Mouse (Mus musculus): ENCODE measurements around the gene C1qtnf5.
"Not testable (repeated sequence)": the region's sequence is repeated elsewhere in the genome, so short reads cannot be mapped to it uniquely, and the experiment has no call there.

Gene C1qtnf5

DNA sequence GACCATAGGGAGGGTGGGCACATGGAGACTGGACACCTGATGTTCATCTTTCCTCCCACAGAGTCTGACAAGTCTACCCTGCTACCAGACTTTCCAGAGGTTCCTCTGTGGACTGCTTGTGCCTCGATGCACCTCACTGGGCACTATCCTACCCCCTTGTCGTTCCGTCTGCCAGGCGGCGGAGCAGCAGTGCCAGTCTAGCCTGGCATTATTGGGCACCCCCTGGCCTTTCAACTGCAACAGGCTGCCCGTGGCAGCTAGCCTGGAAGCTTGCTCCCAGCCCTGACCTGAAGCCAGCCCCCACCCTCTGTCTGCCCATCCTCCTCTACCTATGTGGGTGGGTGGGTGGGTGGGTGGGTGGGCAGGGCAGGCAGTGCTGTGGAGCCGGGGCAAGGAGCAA is 863 bp upstream of the C1qtnf5 start:
- DNase-seq (ENCODE audit: low spot score in 2 of 2): no peak

DNA sequence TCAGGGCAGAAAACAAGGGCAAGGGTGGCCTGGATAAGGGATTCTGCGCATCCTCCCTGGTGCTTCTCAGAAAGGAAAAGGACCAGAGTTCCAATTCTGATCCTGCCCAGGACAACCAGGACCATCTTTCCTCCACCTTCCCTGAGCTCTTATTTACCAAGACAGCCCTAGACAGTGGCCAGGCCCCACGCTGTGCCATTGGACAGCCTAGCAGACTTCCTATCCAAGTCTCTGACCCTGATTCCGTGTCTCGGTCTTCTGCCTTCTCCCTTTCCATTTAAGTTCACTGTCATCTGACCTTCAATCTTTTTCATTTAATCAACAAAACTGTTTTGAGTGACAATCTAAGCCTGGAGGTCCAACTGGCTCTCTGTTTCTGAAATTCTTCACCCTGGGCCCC is 449 bp upstream of the C1qtnf5 start:
- no peak for DNase-seq (ENCODE audit: low spot score in 2 of 2)

DNA sequence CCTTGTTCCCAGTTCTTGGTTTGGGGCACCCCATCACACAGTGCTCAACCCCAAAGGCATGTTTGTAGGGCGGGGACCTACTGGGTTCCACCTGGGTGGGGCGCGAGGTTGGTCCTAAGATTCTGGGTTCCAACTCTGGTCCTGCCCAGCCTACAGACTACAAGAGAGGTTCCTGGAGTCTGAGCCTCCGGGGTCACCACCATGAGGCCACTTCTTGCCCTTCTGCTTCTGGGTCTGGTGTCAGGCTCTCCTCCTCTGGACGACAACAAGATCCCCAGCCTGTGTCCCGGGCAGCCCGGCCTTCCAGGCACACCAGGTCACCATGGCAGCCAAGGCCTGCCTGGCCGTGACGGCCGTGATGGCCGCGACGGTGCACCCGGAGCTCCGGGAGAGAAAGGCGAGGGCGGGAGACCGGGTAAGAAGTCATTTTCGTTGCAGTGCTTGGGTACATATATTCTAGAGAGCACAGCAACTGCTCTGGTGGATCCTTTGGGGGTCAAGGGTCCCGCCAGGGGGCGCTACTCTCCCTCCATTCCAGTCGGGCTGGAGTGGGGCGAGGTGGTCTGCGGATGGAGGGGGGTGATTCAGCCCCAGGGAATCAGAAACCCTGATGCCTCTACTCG is 623 bp downstream of the C1qtnf5 start:
- DNase-seq (ENCODE audit: low spot score in 2 of 2): no peak

DNA sequence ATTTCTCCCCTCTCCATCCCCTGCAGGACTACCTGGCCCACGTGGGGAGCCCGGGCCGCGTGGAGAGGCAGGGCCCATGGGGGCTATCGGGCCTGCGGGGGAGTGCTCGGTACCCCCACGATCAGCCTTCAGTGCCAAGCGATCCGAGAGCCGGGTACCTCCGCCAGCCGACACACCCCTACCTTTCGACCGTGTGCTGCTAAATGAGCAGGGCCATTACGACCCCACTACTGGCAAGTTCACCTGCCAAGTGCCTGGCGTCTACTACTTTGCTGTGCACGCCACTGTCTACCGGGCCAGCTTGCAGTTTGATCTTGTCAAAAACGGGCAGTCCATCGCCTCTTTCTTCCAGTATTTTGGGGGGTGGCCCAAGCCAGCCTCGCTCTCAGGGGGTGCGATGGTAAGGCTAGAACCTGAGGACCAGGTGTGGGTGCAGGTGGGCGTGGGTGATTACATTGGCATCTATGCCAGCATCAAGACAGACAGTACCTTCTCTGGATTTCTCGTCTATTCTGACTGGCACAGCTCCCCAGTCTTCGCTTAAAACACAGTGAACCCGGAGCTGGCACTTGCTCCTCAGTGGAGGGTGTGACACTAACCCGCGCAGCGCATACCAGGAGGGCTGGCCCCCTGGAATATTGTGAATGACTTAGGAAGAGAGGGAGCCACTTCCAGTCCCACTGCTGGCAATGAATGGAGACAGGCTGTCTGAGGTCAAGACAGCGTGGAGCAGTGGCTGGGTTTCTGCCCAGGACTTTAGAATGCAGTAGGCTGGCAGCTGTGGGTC is 1.4 kb downstream of the C1qtnf5 start:
- no peak for DNase-seq (ENCODE audit: low spot score in 2 of 2)

DNA sequence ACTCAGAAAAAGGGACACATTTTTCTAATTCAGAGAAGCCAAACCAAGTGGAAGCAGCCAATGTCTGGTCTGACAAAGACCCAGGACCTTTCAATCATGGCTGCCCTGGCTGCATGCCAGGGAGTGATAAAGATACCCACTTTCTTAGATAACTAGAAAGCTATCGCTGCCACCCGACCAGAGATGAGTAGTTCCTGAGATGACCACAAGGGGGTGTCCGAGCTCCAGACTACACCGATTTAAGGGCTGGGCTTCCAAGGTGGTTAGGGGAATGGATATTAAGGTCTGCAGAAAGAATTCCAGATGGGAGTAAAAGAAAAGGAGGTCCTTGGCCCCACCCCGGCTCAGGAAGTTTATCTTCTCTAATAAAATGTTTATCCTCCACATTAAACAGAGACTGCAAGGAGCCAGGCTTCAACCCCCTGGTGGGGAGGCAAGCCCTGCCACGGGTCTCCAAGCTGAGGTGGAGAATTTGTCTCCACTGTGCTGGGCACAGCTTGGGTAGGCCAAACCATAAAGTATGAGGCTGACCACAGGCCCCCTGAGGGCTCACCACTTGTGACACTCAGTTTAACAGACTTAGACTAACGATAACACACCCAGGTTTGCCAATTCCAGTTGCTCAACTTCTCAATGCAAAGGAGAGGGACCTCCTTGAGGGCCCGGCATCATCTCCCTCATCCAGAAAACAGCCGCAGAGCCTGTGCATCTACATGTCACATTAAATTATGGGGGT is 2.5 kb downstream of the C1qtnf5 start:
- DNase-seq (ENCODE audit: low spot score in 2 of 2): peak in 1 of 2 experiments; percentile 85

DNA sequence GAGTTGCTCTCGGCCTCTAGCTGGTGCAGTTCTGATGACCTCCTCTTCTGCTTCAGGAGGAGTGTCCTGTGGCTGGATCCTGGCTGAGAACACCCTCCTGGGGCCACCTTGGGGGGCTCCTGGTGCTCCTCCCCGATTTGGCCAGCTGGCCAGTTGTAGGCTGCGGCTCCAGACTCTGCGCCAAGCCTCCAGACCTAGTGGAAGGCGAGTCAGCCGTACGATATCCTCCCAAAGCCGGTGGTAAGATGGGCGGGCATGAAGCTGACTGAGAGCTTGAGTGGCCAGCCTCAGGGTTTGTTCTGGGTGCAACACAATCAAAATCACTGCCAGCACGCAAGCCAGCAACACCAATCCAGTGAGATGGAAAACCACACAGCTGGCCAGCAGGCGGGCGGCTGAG is 4.9 kb downstream of the C1qtnf5 start:
- not testable (repeated sequence) for DNase-seq (ENCODE audit: low spot score in 2 of 2)

DNA sequence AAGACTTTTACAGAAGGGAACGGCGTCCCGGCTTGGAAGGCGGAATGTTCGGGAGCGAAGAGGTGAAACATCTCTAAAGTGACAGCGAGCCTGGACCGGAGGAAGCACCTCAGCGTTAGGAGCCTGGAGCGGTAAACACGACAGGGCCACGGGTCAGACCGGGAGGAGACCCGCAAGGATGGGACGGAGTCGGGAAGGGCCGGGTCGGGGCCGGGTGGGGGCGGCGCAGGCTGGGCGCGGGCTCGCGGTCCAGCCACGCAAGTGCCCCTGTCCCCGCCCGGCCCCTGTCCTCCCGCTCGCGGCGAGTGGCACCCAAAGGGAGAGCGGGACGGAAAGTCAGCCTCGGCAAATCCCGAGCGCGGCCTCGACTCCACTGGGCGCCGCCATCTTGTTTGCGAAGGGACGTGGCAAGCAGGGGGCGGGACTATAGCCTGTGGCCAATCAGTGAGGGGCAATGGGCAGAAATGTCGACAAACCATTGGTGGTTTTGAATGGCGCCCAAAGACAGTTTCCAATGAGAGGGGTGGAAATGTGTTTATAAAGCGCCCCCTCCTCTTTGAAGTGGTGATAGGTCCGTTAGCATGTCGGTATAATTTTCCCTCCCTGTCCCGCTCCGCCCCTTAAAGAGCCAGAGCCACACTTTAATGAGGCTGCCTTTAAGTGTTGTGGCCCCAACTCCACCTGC is 6.2 kb downstream of the C1qtnf5 start, which contains the start of the genes Gm49380 and Rnf26:
Gene Gm49380 (minus strand): TSS at position 396 of the 685 bp plus-strand sequence.
Gene Rnf26 (minus strand): TSS at position 413 of the 685 bp plus-strand sequence.
- DNase-seq (ENCODE audit: low spot score in 2 of 2): peak; percentile 94 to 96

DNA sequence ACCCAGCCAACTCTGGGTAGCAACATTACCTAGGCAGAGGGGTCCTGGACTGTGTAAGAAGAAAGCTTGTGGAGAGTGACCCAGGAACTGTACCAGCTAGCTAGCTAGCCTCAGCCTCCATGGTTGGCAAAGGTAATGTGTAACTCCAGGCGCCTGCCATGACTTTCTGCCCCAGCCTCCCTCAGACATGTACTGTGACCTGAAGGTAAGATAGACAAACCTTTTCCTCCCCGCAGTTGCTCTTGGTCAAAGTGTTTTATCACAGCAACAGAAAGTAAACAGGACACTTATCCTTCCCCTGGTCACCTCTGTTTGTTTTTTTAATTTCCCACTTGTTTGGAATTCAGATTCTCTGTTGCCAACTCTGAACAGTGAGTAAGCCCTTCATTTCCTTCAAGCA is 7.4 kb downstream of the C1qtnf5 start:
- DNase-seq (ENCODE audit: low spot score in 2 of 2): no peak

DNA sequence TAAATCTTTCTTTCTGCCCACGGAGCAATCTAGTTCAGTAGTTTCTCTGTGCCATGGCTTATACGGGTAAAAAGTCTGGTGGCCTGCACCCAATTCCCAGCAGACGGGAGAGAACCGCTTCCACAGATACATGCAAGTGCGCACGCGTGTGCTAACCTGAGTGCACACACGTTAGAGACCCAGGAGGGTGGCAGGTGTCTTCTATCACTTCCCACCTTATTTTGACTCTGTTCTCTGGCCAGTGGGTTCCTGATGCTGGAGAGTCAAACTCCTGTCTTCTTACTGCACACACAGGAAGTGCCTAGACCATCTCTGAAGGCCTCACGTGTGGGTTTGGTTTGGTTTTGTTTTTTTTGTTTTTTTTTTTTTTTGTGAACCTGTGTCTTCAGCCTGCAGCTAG is 8.6 kb downstream of the C1qtnf5 start:
- no peak for DNase-seq (ENCODE audit: low spot score in 2 of 2)

DNA sequence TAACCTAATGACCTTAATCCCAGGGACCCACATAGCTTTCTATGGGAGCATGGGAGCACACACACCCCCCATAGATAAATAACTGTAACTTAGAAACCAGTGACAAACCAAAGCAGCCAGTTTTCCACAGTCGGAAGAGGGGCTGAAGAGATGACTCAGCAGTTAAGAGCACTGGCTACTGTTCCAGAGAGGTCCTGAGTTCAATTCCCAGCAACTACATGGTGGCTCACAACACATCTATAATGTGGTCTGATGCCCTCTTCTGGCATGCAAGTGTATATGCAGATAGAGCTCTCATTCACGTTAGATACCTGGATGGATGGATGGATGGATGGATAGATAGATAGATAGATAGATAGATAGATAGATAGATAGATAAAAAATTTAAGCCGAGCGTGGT is 9.1 kb downstream of the C1qtnf5 start:
- no peak for DNase-seq (ENCODE audit: low spot score in 2 of 2)

DNA sequence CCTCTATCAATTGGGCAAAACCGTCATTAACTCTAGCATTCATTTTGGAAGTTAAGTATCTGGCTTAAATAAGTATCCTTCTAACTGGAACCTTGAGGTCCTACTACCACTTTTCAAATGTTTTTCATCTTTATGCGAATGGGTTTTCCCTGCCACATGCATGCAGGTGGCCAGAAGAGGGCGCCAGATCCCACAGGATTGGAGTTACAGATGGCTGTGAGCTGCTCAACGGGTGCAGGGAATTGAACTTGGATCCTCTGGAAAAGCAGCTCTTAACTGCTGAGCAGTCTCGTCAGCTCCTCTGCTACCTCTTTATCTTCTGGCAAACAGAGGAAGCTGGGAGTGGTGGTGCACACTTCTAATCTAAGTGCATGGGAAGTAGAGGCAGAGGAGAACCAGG is 12.0 kb downstream of the C1qtnf5 start:
- DNase-seq (ENCODE audit: low spot score in 2 of 2): no peak

DNA sequence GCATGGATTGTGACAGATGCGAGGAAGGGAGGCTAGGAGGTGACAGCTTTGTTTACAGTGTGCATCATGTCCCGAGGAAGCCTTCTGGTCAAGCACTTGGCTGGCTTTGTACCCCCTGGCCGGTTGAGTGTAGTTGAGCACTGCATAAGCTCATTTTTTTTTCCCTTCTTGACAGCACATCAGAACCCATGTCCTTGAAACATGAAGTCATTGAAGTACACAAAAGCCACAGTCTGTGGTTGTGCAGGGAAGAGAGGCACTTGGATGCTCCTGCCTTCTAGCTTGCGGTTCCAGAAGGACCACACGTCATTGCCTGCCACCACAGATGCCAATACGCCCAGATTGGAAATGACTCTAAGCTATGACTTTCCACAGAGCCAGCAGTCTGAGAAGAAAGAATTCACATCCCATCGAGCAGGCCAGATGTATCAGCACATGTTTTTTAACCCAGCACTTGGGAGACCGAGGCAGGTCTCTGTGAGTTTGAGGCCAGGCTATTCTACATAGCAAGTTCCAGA is 13.0 kb downstream of the C1qtnf5 start:
- DNase-seq (ENCODE audit: low spot score in 2 of 2): no peak

DNA sequence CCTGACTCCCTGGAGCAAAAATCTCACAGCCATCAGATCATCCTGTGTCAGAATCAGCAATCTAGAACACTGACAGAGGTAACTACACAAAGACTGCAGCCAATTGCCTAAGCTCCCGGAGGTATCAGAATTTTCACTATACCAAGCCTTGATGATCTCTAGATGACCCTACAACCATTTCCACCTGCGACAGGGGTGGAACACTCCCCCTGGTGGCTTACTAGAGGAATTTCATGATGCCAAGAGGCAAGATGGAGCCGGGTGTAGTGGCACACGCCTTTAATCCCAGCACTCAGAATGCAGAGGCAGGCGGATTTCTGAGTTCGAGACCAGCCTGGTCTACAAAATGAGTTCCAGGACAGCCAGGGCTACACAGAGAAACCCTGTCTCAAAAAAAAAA is 17.3 kb downstream of the C1qtnf5 start:
- no peak for DNase-seq (ENCODE audit: low spot score in 2 of 2)

DNA sequence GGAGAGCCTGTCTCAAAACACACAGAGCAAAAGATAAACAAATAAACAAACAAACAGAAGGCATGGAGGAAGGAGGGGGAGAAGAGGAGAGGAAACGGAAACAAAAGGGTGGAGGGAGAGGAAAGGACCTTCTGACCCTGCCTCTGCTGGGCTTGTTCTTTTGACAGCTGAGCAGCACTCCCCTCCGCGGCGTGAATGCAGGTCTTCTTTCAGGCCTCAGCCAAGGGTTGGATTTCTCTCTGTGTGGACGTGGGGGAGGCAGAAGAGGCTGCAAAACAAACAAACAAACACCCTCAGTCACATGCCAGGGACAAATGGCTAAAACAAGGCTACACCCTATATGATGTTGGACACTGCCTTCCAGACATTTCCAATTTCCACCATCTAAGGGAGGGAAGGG is 18.0 kb downstream of the C1qtnf5 start:
- no peak for DNase-seq (ENCODE audit: low spot score in 2 of 2)

DNA sequence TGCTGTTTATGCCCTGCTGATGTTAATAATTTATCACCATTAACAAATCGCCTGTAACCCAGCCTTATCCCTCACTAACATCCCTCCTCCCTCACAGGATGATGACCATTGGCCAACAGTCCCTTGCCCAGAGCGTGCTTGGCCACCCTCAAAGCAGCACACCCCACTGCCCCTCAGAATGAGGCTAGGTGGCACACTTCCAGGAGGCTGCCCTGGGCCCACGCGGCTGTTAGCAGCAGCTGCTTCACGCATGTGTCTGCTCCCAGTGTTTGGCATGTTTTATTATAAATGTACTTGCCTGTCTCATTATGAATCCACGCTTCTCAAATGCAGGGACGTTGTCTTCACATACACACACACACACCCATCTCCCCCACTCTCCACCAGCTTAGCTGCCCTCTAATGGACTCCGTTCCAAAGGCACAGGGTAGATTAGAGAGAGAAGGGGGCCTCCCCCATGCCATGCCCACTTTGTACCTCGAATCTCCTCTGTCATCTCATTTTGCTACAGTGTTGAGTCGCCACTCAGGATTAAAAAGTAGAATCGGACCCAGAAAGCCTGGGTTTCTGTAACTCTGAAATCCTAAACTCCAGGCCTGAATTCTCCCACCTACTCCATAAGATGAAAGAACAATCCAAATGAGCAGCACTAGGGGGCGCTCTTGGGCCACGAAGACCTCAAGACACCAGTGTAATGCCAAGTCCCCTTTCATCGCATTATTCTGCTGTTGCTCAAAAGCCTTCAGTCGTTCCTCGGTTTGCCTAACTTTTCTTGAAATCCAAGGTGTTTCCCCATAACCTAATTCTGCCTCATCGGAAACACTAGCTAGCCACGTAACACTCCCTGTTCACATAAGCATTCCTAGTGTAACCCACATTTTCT is 18.7 kb downstream of the C1qtnf5 start:
- peak; percentile 68 to 86 for DNase-seq (ENCODE audit: low spot score in 2 of 2)

DNA sequence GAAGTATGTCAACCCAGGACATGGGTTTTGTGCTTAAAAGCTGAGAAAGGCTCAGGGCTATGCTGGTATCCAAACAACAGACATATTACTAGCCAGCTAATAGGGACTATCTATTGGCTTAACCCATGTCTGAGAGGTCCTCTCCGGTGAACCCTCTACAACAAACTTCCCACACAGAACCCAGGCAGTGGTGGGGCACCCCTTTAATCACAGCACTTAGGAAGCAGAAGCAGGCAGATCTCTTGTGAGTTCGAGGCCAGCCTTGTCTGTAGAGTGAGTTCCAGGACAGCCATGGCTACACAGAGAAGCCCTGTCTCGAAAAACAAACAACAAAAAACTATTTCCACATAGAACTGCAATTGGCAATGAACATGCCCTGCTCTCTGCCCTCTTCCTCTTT is 19.7 kb downstream of the C1qtnf5 start:
- no peak for DNase-seq (ENCODE audit: low spot score in 2 of 2)

DNA sequence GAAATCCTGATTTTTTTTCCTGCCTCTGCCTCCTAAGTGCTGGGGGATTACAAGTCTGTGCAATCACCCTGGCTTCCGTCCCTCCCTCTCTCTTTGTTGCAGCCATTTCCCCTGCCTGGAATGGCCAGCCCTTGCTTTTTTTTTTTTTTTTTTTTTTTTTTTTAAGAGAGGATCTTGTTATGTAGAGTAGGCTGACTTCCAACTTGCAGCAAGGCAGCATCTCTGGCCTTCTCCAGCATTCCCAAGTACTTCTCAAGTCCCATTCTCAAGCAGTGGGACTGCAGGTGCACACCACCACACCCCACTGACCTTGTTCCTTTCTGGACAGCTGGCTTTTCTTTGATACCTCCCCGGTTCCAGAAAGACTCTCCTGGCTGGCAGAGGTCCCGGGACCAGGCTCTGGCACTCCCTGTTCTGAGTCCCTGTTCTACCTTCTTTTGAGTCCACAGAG is 20.3 kb downstream of the C1qtnf5 start:
- DNase-seq (ENCODE audit: low spot score in 2 of 2): no peak

DNA sequence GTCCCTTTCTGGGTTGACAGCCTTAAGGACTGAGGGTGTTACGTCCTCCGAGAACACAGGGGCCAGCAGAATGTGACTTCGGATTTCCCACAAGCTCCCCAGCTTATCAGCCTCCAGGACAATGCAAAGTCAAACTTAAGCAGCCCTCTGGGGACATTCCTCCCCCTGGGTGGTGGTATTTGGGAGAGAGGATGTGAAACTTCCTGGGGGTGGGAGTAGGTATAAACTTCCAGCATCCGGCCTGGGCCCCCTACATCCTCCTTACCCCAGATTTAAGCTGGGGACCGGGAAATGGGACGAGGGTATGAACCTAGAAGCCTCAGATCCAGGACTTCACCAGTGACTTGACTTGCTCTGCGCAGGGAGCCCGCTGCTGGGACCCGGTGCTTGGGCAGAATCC is 22.6 kb downstream of the C1qtnf5 start:
- DNase-seq (ENCODE audit: low spot score in 2 of 2): no peak

DNA sequence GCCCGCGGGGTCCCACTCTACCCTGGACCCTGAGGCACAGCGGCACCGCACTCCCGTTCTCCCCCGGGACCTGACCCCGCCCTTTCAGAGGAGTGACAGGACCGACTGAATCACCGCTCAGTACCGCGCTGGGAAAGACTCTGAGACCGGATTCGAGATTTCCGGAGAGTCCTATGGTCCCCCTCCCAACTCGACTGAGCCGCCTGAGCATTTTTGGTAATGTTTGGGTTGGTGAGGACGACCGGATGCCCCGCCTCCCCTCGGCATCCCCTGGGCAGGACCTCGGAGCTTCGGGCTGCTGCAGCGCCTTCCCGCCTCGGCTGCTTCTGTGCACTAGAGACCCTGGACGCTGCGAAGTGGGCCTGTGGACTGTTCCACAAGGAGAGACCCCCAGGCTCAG is 23.0 kb downstream of the C1qtnf5 start:
- peak in 1 of 2 experiments; percentile 70 for DNase-seq (ENCODE audit: low spot score in 2 of 2)

DNA sequence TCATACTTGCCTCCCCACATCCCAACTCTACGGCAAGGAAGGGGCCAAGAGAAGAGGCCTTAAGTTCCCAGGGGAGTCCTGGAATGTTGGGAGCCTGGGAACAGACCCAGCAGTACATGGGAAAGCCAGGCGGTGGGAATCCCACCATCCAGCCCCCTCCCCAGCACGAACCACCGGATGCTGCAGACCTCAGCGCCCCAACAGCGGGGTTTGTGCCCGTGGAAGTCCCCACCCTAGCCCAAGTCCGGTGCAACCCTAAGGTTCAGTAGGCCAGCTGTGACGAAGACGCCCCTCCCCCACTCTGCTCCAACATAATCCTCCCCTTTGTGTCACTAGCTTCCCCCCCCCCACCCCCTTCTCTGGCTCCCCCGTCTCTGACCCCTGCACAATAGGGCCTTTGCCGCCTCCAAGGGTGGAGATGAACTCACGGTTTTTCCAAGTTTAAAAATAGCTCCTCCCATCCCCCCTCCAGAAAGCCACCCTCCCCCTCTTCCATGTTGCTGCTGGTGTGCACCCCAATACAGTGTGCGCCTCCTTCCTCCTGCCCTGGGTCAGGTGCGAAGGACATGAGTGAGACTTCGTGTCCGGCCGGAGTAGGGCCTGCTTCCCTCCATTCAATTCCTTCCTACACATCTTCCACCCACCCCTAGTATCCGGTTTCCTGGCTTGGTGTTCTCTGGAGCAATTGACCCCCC is 23.7 kb downstream of the C1qtnf5 start:
- DNase-seq (ENCODE audit: low spot score in 2 of 2): no peak

Data from urinary bladder, postnatal 4 days (tissue).